Mouse (Mus musculus) forebrain, embryonic 14.5 days (tissue): ENCODE data around the gene Xndc1. TPM values are rescaled to one million over a fixed set of nuclear protein-coding genes. Genes with fewer than 3 reads are reported as not detected.

Experiments
- ATAC-seq: fragments of 200-750 bp; cut with Nextera tagmentation; 2 replicates; pipeline ENCODE4 v1.8.0; 2017; ENCODE audit warnings: mild to moderate bottlenecking, moderate library complexity
- DNase-seq: peaks from one replicate; pipeline ENCODE4 v3.0.0-alpha.2; 2015; ENCODE audit warnings: low spot score
- H3K27ac ChIP-seq: fragments of 300-500 bp; sonication (generic); 2 replicates; pipeline ENCODE4 v1.5.1; 2014; ENCODE audit warnings: low read depth, mild to moderate bottlenecking, control low read depth, low read length, moderate library complexity
- H3K27me3 ChIP-seq: fragments of 300-500 bp; sonication (generic); replicated peaks from 2 replicates; pipeline ENCODE4 v1.6.1; 2014; ENCODE audit warnings: low read length, control low read depth, mixed read lengths; ENCODE audit not compliant: control insufficient read depth, insufficient read depth
- H3K36me3 ChIP-seq: fragments of 300-500 bp; sonication (generic); 2 replicates; pipeline ENCODE4 v1.6.1; 2014; ENCODE audit warnings: low read length, control low read depth; ENCODE audit not compliant: control insufficient read depth, insufficient read depth
- H3K4me1 ChIP-seq: fragments of 300-500 bp; sonication (generic); 2 replicates; pipeline ENCODE4 v1.6.1; 2014; ENCODE audit warnings: antibody characterized with exemption, low read length, control low read depth; ENCODE audit not compliant: control insufficient read depth, insufficient read depth
- H3K4me2 ChIP-seq: fragments of 300-500 bp; sonication (generic); 2 replicates; pipeline ENCODE4 v1.6.1; 2014; ENCODE audit warnings: mild to moderate bottlenecking, control low read depth, low read length
- H3K4me3 ChIP-seq: fragments of 300-500 bp; sonication (generic); 2 replicates; pipeline ENCODE4 v1.5.1; 2014; ENCODE audit warnings: low read depth, low read length, control low read depth
- H3K9ac ChIP-seq: fragments of 300-500 bp; sonication (generic); 2 replicates; pipeline ENCODE4 v1.6.1; 2014; ENCODE audit warnings: mild to moderate bottlenecking, low read length, control low read depth, moderate library complexity
- H3K9me3 ChIP-seq: fragments of 300-500 bp; sonication (generic); replicated peaks from 2 replicates; pipeline ENCODE4 v1.6.1; 2016; ENCODE audit warnings: low read length, control low read depth, mixed read lengths; ENCODE audit not compliant: control insufficient read depth
- WGBS: fragments of 180-500 bp; shearing (Covaris S2); extraction: QIAGEN DNeasy Blood & Tissue Kit; methylation state at CpG from one replicate; pipeline ENCODE4 v1.1.7; 2014; 5-methylcytosine and 5-hydroxymethylcytosine counted together
- polyA plus RNA-seq: library from polyadenylated mRNA; unstranded; fragments of >200 nt; fragmentation: Nextera tagmentation; extraction: Ambion mirVana; gene quantifications from 2 replicates; pipeline ENCODE4 v1.2.1, GENCODE M21; 2014

Xndc1 gene
- polyA plus RNA-seq, 1 experiment from 2014 or later, result 19.0 TPM

DNA sequence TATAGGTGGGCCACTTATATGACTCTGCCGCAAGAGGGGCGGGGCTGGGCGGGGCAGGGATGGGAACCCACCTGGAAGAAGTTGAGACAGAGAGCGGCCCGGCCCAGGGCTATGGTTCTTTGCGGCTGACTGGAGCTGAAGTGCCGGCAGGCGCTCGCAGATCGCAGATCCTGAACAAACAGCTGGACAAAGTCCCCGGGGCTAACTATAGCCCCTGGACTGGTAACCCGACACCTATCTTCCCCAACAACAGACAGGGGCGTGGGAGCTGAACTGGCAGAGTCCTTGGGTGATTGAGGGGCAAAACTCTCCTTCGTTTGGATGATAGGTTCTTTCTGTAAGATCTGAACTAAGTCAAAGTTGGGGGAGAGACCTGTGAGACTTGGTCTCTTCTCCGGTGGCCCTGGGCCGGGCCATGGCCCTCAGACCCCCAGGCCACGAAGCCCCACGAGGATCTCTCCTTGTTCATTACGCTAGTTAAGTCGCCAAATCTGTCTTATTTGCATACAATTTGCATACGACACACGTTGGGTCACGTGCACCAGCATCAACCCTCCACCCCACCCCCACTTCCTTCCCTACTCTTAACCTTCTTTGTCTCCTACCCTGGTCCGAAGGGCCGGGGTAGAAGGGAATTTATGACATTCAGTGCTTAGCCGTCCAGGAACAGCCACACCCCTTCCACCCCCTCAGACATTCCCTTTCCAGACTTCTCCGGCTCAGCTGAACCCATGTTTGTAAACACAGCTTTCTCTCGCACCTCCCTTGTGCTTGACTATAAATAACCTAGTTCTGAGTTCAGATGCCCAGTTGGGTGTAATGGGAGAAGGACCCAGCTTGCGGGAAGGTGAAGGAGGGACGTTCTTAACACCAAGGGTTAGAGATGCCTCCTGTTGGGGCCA is 34.7 kb downstream of the Xndc1 start:
- no peaks in the 10 kb centered on the region for H3K27me3 ChIP-seq
- peak; percentile 63 for DNase-seq
- H3K4me1 ChIP-seq, result peaks cover 7% of the 10 kb centered on the region; the same call in 1 of the 2 replicates
- no peaks in the 10 kb centered on the region for H3K36me3 ChIP-seq
- 0 out of 2 replicates have a peak overlapping the region, but pooled peaks have one; percentile 2 for H3K4me3 ChIP-seq
- H3K27ac ChIP-seq, result no peak overlapping the region
- peak overlapping the region; percentile 17; the same call in 1 of the 2 replicates for H3K9ac ChIP-seq
- ATAC-seq, result peak; percentile 71
- 3% methylated on average over 30 of the region's 30 CpGs for WGBS
- peak overlapping the region; percentile 52 for H3K4me2 ChIP-seq
- no peaks in the 10 kb centered on the region for H3K9me3 ChIP-seq

DNA sequence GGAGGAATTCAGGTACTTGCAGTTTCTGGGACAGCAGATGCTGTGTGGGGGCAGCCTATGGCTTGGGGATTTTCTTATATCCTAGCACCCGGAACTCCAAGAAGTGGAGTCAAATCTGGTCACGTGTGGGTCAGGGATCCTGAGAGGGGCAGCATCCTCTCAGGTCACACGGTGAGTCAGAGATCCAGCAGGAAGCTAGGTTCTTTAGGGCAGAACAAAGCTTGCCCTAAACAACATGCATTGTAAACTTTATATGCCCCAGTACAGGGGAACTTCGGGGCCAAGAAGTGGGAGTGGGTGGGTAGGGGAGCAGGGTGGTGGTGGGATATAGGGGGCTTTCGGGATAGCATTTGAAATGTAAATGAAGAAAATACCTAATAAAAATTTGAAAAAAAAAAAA is 35.6 kb downstream of the Xndc1 start:
- Histone ChIP-seq H3K4me2 (no peak overlapping the region), H3K27me3 (no peaks in the 10 kb centered on the region), H3K9me3 (no peaks in the 10 kb centered on the region), H3K4me3 (no peak overlapping the region), H3K36me3 (no peaks in the 10 kb centered on the region), H3K27ac (no peak overlapping the region), H3K4me1 (peaks cover 7% of the 10 kb centered on the region; the same call in 1 of the 2 replicates), H3K9ac (no peak overlapping the region)
- 71% methylated on average over 5 of the region's 5 CpGs for WGBS
- ATAC-seq, result no peak
- no peak for DNase-seq

DNA sequence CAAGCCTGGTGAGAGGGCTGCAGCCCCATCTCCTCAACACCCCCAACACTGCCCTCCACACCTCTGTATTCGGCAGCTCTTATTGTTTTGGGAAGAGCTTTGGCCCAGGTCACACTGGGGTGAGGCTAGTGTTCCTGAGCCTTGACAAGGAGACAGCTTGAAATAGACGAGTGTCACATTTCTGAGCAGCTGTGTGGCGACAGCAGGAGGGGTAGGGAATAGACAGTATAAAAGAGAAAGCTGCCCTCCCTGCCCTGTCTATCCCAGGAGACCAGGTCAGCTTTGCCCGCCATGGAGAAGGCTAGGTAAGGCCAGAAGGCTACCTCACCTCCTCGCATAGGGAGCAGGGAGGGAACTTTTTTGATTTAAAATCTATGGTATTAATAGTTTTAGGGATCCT is 36.2 kb downstream of the Xndc1 start, which contains the start of gene Art1:
TSS of gene Art1 (plus strand) at position 257 of the 400 bp plus-strand sequence.
- WGBS, result 52% methylated on average over 5 of the region's 5 CpGs
- Histone ChIP-seq H3K27me3 (no peaks in the 10 kb centered on the region), H3K4me2 (no peak within 1 kb of the TSS), H3K4me3 (no peak within 1 kb of the TSS), H3K27ac (no peak within 1 kb of the TSS), H3K9me3 (no peaks in the 10 kb centered on the region), H3K9ac (no peak within 1 kb of the TSS), H3K36me3 (no peaks in the 10 kb centered on the region), H3K4me1 (peaks cover 7% of the 10 kb centered on the region; the same call in 1 of the 2 replicates)
- DNase-seq (no peak), ATAC-seq (no peak)

DNA sequence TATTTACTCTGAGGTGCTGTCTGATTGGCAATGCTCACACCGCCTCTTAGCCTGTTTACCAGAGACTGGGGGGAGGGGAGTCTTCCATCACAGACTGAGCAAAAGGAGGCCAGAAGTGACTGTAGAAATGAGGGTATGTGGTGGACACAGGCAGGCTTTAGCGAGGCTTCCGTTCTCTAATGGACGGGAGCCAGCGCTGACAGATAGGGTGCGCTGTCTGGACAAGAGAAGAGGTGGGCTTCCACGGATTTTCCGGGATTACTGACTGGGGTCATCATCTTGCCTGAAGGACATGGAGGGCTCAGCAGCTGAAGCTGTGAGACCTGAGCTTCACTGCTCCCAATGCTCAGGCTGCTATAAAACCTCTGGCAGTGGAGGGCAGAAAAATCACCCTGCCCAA is 36.9 kb downstream of the Xndc1 start:
- Histone ChIP-seq H3K4me2 (no peak overlapping the region), H3K27me3 (no peaks in the 10 kb centered on the region), H3K4me3 (no peak overlapping the region), H3K4me1 (peaks cover 7% of the 10 kb centered on the region; the same call in 1 of the 2 replicates), H3K27ac (no peak overlapping the region), H3K36me3 (no peaks in the 10 kb centered on the region), H3K9me3 (no peaks in the 10 kb centered on the region), H3K9ac (no peak overlapping the region)
- WGBS, result 48% methylated on average over 8 of the region's 8 CpGs
- DNase-seq, result no peak
- no peak for ATAC-seq

DNA sequence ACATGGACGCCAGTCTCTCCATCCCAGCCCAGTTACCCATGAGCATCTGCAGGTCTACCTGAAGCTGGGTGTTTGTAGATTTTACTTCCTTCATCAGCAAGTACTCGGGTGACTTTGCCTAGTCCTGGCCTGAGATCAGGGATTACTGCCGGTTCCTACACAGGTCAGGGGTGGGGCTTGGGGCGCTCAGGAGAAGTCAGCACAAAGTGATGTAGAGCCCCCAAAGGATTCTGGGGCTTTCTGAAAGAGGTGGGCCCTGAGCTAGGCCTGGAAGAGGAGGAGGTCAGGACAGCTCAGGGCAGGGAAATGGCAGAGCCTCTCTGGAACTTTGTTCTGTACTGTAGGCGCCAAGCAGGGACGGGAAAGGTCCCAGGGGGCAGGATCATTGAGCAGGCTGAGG is 37.4 kb downstream of the Xndc1 start:
- no peak for DNase-seq
- Histone ChIP-seq H3K9me3 (no peaks in the 10 kb centered on the region), H3K9ac (no peak overlapping the region), H3K27me3 (no peaks in the 10 kb centered on the region), H3K4me3 (no peak overlapping the region), H3K4me1 (peaks cover 7% of the 10 kb centered on the region; the same call in 1 of the 2 replicates), H3K27ac (no peak overlapping the region), H3K4me2 (no peak overlapping the region), H3K36me3 (no peaks in the 10 kb centered on the region)
- no peak for ATAC-seq
- WGBS, result 43% methylated on average over 6 of the region's 6 CpGs

DNA sequence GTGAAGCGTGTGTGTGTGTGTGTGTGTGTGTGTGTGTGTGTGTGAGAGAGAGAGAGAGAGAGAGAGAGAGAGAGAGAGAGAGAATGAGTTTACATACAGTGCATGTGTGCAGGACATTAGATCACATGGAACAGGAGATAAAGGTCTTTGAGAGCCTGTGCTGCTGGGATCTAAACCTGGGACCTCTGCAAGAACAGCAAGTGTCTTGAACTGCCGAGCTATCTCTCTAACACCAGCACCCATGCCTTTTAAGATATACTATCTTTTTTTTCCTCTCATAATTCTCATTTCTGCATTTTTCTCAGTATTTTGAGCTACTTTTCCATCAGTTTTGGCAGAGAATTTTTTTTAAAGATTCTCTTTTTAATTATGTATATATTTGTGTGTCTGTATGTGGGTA is 38.2 kb downstream of the Xndc1 start:
- no peak overlapping the region for H3K9ac ChIP-seq
- ATAC-seq (no peak), DNase-seq (no peak)
- WGBS, result 89% methylated on average over 2 of the region's 2 CpGs
- H3K36me3 ChIP-seq, result no peaks in the 10 kb centered on the region
- H3K9me3 ChIP-seq, result no peaks in the 10 kb centered on the region
- no peak overlapping the region for H3K27ac ChIP-seq
- H3K4me1 ChIP-seq, result peaks cover 7% of the 10 kb centered on the region; the same call in 1 of the 2 replicates
- no peak overlapping the region for H3K4me3 ChIP-seq
- no peak overlapping the region for H3K4me2 ChIP-seq
- H3K27me3 ChIP-seq, result no peaks in the 10 kb centered on the region

DNA sequence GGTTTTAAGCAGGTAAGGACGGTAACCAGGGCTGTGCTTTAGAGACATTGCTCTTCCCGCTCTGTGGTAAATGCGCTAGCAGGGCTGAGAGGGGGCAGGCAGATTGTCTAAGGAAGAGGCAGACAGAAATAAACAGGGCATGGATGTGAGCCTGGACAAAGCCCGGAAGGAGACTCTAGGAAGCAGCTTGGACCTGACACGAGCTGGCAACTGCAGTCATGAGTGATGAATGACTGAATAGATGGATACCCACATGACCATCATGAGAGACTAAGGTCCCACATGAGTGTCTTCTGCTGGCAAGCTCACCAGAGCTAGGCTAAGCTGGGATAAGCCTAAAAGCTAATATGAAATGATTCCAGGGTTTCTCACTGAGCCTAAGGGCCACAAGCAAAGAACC is 38.8 kb downstream of the Xndc1 start:
- Histone ChIP-seq H3K4me1 (peaks cover 7% of the 10 kb centered on the region; the same call in 1 of the 2 replicates), H3K4me3 (no peak overlapping the region), H3K27me3 (no peaks in the 10 kb centered on the region), H3K27ac (no peak overlapping the region), H3K4me2 (no peak overlapping the region), H3K36me3 (no peaks in the 10 kb centered on the region), H3K9me3 (no peaks in the 10 kb centered on the region), H3K9ac (no peak overlapping the region)
- no peak for ATAC-seq
- DNase-seq, result no peak
- WGBS, result 78% methylated on average over 5 of the region's 5 CpGs

DNA sequence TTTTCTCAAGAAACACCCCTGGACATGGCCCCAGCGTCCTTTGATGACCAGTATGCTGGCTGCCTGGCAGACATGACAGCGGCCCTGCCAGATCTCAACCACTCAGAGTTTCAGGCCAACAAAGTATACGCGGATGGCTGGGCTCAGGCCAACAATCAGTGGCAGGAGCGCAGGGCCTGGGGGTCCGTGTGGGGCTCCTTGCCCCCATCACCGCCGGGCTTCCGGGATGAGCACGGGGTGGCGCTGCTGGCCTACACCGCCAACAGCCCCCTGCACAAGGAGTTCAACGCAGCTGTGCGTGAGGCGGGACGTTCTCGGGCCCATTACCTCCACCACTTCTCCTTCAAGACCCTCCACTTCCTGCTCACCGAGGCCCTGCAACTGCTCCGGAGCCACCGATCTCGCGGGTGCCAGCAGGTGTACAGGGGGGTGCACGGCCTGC is 41.4 kb downstream of the Xndc1 start:
- WGBS, result 26% methylated on average over 23 of the region's 23 CpGs
- H3K36me3 ChIP-seq, result no peaks in the 10 kb centered on the region
- no peaks in the 10 kb centered on the region for H3K9me3 ChIP-seq
- H3K4me2 ChIP-seq, result peak overlapping the region; percentile 45
- no peaks in the 10 kb centered on the region for H3K27me3 ChIP-seq
- peak overlapping the region; percentile 16; the same call in 1 of the 2 replicates for H3K4me3 ChIP-seq
- DNase-seq (peak; percentile 17), ATAC-seq (0 out of 2 replicates have a peak, but pooled peaks have one; percentile 37)
- no peaks in the 10 kb centered on the region for H3K4me1 ChIP-seq
- 0 out of 2 replicates have a peak overlapping the region, but pooled peaks have one; percentile 41 for H3K9ac ChIP-seq
- no peak overlapping the region for H3K27ac ChIP-seq

DNA sequence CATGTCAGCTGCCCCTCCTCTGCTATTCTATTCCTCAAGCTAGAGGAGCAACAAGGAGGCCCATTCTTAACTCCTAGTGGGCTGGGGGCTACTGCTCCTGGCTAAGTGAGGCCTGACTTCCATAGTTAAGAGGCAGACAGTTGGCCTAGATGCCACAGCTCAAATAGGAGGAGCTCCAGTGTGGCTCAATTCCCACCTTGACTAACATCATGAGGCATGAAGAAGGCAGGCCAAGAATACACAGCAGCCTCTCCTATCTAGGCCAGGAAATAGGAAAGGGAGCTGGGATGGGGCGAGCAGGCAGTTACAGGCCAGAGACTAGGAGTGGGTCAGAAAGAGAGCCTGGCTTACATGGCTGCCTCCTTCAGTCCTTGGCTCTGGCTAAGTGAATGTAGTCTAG is 42.9 kb downstream of the Xndc1 start:
- Histone ChIP-seq H3K9ac (no peak overlapping the region), H3K4me2 (no peak overlapping the region), H3K4me1 (no peaks in the 10 kb centered on the region), H3K27me3 (no peaks in the 10 kb centered on the region), H3K36me3 (no peaks in the 10 kb centered on the region), H3K9me3 (no peaks in the 10 kb centered on the region), H3K27ac (no peak overlapping the region), H3K4me3 (no peak overlapping the region)
- DNase-seq (no peak), ATAC-seq (no peak)
- WGBS, result 86% methylated on average over 1 of the region's 1 CpGs
